Mouse (Mus musculus) neural tube, embryonic 14.5 days (tissue): ENCODE results near the gene Gm3486. TPM values are rescaled to one million over a fixed set of nuclear protein-coding genes. Genes with fewer than 3 reads are reported as not detected.
"Not testable (repeated sequence)": the region's sequence is repeated elsewhere in the genome, so short reads cannot be mapped to it uniquely, and the experiment has no call there.

Source experiments
- ATAC-seq: fragments of 200-750 bp; cut with Nextera tagmentation; 2 replicates; pipeline ENCODE4 v1.8.0; 2017; ENCODE audit warnings: low read depth, mild to moderate bottlenecking, moderate TSS enrichment, moderate library complexity
- H3K27ac ChIP-seq: fragments of 300-500 bp; sonication (generic); 2 replicates; pipeline ENCODE4 v1.5.1; 2014; ENCODE audit warnings: low read depth, mild to moderate bottlenecking, control low read depth, low read length, moderate library complexity, mixed read lengths
- H3K27me3 ChIP-seq: fragments of 300-500 bp; sonication (generic); 2 replicates; pipeline ENCODE4 v1.6.1; 2014; ENCODE audit warnings: low read length; ENCODE audit not compliant: control insufficient read depth, insufficient read depth
- H3K36me3 ChIP-seq: fragments of 300-500 bp; sonication (generic); 2 replicates; pipeline ENCODE4 v1.6.1; 2014; ENCODE audit warnings: low read length, mixed read lengths; ENCODE audit not compliant: control insufficient read depth, insufficient read depth
- H3K4me1 ChIP-seq: fragments of 300-500 bp; sonication (generic); 2 replicates; pipeline ENCODE4 v1.6.1; 2014; ENCODE audit warnings: low read length; ENCODE audit not compliant: control insufficient read depth, insufficient read depth
- H3K4me2 ChIP-seq: fragments of 300-500 bp; sonication (generic); 2 replicates; pipeline ENCODE4 v1.6.1; 2014; ENCODE audit warnings: mild to moderate bottlenecking, low read depth, low read length, control low read depth
- H3K4me3 ChIP-seq: fragments of 300-500 bp; sonication (generic); 2 replicates; pipeline ENCODE4 v1.5.1; 2014; ENCODE audit warnings: low read depth, low read length, control low read depth, mixed read lengths
- H3K9ac ChIP-seq: fragments of 300-500 bp; sonication (generic); replicated peaks from 2 replicates; pipeline ENCODE4 v1.6.1; 2014; ENCODE audit warnings: low read depth, mild to moderate bottlenecking, control low read depth, low read length, mixed read lengths
- H3K9me3 ChIP-seq: fragments of 300-500 bp; sonication (generic); 2 replicates; pipeline ENCODE4 v1.6.1; 2016; ENCODE audit warnings: low read length; ENCODE audit not compliant: control insufficient read depth
- whole genome bisulfite sequencing: fragments of 180-500 bp; shearing (Covaris S2); extraction: QIAGEN DNeasy Blood & Tissue Kit; methylation state at CpG from one replicate; pipeline ENCODE4 v1.1.7; 2014; 5-methylcytosine and 5-hydroxymethylcytosine counted together
- polyA plus RNA-seq: library from polyadenylated mRNA; unstranded; fragments of >200 nt; fragmentation: Nextera tagmentation; extraction: Ambion mirVana; gene quantifications from 2 replicates; pipeline ENCODE4 v1.2.1, GENCODE M21; 2014

Gm3486 gene
- not detected in 2 replicates for polyA plus RNA-seq

- H3K4me1 ChIP-seq, H3K36me3 ChIP-seq, H3K27ac ChIP-seq, H3K9me3 ChIP-seq, H3K4me2 ChIP-seq, H3K9ac ChIP-seq, H3K27me3 ChIP-seq, ATAC-seq, H3K4me3 ChIP-seq: not testable (repeated sequence)
These were observed at the start of gene Gm3486 for GRCm38 (mm10) chr14:41489385-41489784. Gm3486 (minus strand) TSS chr14:41489485.

DNA sequence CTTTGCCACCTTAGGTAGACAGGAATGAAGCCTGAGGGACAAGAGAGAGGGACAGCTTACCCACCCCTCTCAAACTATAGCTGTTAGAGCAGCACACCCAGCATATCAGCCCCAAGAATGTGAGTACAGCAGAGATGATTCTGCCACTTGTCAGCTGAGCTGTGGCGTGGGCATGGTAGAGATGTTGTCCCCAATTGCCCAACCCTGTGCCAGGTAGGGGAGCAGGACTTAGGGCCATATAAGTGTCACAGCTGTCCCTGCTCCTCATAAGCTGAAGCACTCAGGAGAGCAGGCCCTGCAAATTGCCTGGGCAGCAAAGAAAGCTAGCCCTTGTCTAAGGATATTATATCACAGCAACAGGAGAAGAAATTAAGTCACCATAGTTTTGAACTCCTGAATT lies 35.4 kb upstream of the Gm3486 start:
- H3K4me3 ChIP-seq, H3K4me2 ChIP-seq, H3K27ac ChIP-seq, H3K9me3 ChIP-seq, H3K36me3 ChIP-seq, H3K27me3 ChIP-seq, H3K4me1 ChIP-seq, ATAC-seq, H3K9ac ChIP-seq: not testable (repeated sequence)
- 84% methylated on average over 1 of the region's 1 CpGs for WGBS

- H3K9me3 ChIP-seq, H3K9ac ChIP-seq, H3K27ac ChIP-seq, H3K4me3 ChIP-seq, H3K27me3 ChIP-seq, H3K36me3 ChIP-seq, ATAC-seq, H3K4me1 ChIP-seq, H3K4me2 ChIP-seq: not testable (repeated sequence)
- 77% methylated on average over 5 of the region's 5 CpGs for WGBS
These were observed 31.4 kb upstream of the Gm3486 start for GRCm38 (mm10) chr14:41520683-41521082.

DNA sequence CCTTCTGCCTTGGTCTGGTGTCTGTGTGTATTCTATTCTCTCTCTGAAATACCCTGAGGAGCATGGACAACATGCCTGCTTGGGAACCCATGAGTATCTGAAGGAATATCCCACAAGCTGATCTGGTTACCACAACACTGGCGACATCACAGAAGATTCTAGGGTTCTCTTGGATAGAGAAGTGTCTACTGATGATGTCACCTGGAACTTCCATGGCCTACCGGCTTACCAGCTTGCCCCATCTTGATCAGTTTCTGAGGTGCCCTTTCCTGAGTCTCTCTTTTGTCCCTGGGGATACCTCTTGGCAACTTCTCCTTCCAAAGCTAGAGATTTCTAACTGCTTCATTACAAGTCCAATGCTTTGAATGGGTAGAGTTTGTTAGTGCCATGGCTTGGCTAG lies 35.9 kb downstream of the Gm3486 start, which contains the start of gene Gm7954:
Gene Gm7954, minus strand, starts transcription at position 101 of the 400 bp plus-strand sequence.
- not testable (repeated sequence) for H3K27ac ChIP-seq, H3K4me1 ChIP-seq, ATAC-seq, H3K36me3 ChIP-seq, H3K4me2 ChIP-seq, H3K9ac ChIP-seq, H3K4me3 ChIP-seq, H3K9me3 ChIP-seq, H3K27me3 ChIP-seq
- no CpG with 5 or more reads among the region's 2 CpGs for WGBS

Other genes with a start within 250 kb of the Gm3486 start
- gene Gm2832, start 210.7 kb downstream of the Gm3486 start, polyA plus RNA-seq, result 0.33 and 0.49 TPM in 2 replicates
- gene Gm5798, start 140.9 kb downstream of the Gm3486 start, polyA plus RNA-seq, result not detected in 2 replicates
- gene Gm7945, start 103.1 kb downstream of the Gm3486 start, polyA plus RNA-seq, result 0.18 TPM in 1 of 2 replicates, not detected in the other
- gene Gm6482, start 81.2 kb downstream of the Gm3486 start, polyA plus RNA-seq, result not detected in 2 replicates
- not detected in 2 replicates for gene Gm7954, start 36.0 kb downstream of the Gm3486 start, polyA plus RNA-seq
- gene Gm7970, start 66.1 kb upstream of the Gm3486 start, polyA plus RNA-seq, result not detected in 2 replicates
- gene 1700049E17Rik2, start 83.7 kb upstream of the Gm3486 start, polyA plus RNA-seq, result not detected in 2 replicates
- gene Gm3072, start 135.1 kb upstream of the Gm3486 start, polyA plus RNA-seq, result not detected in 2 replicates
- not detected in 2 replicates for gene Gm3676, start 157.0 kb upstream of the Gm3486 start, polyA plus RNA-seq
- gene Gm8068, start 212.4 kb upstream of the Gm3486 start, polyA plus RNA-seq, result not detected in 2 replicates